Mouse (Mus musculus) ES-E14 (cell line): ENCODE results near the gene Pip4k2a.

Source experiments
- HCFC1 ChIP-seq: IDR thresholded peaks from 2 replicates; pipeline ENCODE4 v1.6.1; 2012; ENCODE audit warnings: low read length, inconsistent platforms, borderline replicate concordance; ENCODE audit not compliant: insufficient read depth
- MAFK ChIP-seq: IDR thresholded peaks from 2 replicates; pipeline ENCODE4 v1.6.1; 2014; ENCODE audit warnings: mild to moderate bottlenecking, low read depth, low read length, inconsistent platforms; ENCODE audit not compliant: insufficient read depth

DNA sequence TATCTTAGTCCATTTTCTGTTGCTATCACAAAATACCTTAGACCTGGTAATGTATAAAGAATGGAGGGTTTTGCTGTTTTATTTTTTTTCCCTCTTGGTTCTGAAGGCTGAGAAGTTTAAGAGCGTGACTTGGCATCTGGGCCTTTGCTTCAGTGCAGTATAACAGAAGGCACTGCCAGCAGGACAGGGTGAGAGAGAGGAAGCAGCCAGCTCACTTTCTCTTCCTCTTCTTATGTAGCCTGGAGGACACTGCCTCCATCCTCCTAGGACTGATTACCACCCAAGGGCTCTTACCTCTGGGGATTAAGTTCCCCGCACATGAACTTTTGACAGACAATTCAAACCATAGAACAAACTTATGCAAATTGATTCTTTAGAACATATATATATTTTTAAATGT lies 181.9 kb downstream of the Pip4k2a start:
- TF ChIP-seq HCFC1 (no peak), MAFK (no peak)
